9 mouse cellular contexts compared by ENCODE assay signal in genomic region chr5:24604080-24604655, GRCm38 (mm10). TPM values are rescaled to one million over a fixed set of nuclear protein-coding genes. Genes with fewer than 3 reads are reported as not detected.
A peak's percentile ranks its signal among the peaks of the same experiment; 100 is the strongest.
DNase-seq lines count a peak whose midpoint lies in the region; ATAC-seq and TF ChIP-seq lines count a peak whose summit lies in the region.
"Had no signal": no experiment of that assay in that cellular context is flagged by ENCODE, and none has a peak within 500 bp of the region (broad histone marks: within the 10 kb centered on the region; RNA-seq: fewer than 3 reads in every experiment).

No protein-coding gene starts in this region.

- H3K9me3 ChIP-seq in heart, embryonic 11.5 days (replicated peaks; ENCODE audit: control insufficient read depth, low read length): no peaks in the 10 kb centered on the region
- H3K9me3 ChIP-seq in hindbrain, embryonic 10.5 days: no peaks in the 10 kb centered on the region
- no peaks in the 10 kb centered on the region for H3K9me3 ChIP-seq in midbrain, embryonic 12.5 days

- no peak for TF ChIP-seq CTCF in bone marrow, adult 2 months (IDR thresholded peaks at IDR 0.05; ENCODE audit: control insufficient read depth, insufficient read depth, low read length)

- H3K4me2 ChIP-seq in heart, embryonic 11.5 days: peak overlapping the region; percentile 94
- H3K4me2 ChIP-seq in midbrain, embryonic 12.5 days (replicated peaks): peak overlapping the region; percentile 72

- ATAC-seq in heart, embryonic 11.5 days (replicated peaks; ENCODE audit: insufficient number of reproducible peaks, low FRiP score, low TSS enrichment): no peak
- no peak for ATAC-seq in midbrain, embryonic 12.5 days (ENCODE audit: low FRiP score, low read depth)

- H3K4me3 ChIP-seq in heart, embryonic 11.5 days (ENCODE audit: low read depth, low read length): peak overlapping the region; percentile 69
- H3K4me3 ChIP-seq in bone marrow, adult 2 months (replicated peaks; ENCODE audit: control insufficient read depth, low read depth, low read length): no peak overlapping the region
- H3K4me3 ChIP-seq in hindbrain, embryonic 10.5 days: peak overlapping the region; percentile 69
- peak overlapping the region; percentile 53 for H3K4me3 ChIP-seq in midbrain, embryonic 12.5 days

- no peak for DNase-seq in heart, postnatal 25 days (ENCODE audit: low spot score)
- DNase-seq in hindbrain, embryonic 10.5 days (ENCODE audit: low spot score): no peak
- no peak for DNase-seq in ovary, postnatal 10 days (ENCODE audit: low spot score)
- DNase-seq in spleen, postnatal 36 days (ENCODE audit: low spot score in 2 of 2): no peak
- no peak for DNase-seq in adrenal gland, postnatal 4 days (ENCODE audit: low spot score in 2 of 2)

- peak overlapping the region; percentile 100 for H3K27ac ChIP-seq in heart, embryonic 11.5 days (ENCODE audit: low read depth, low read length)
- peak overlapping the region; percentile 21; the same call in 1 of the 2 replicates for H3K27ac ChIP-seq in bone marrow, adult 2 months (ENCODE audit: control insufficient read depth, insufficient read depth, low read depth, low read length, poor library complexity)
- H3K27ac ChIP-seq in hindbrain, embryonic 10.5 days: peak overlapping the region; percentile 98
- peak overlapping the region; percentile 99 for H3K27ac ChIP-seq in midbrain, embryonic 12.5 days (replicated peaks)

- H3K36me3 ChIP-seq in heart, embryonic 11.5 days (ENCODE audit: control insufficient read depth, insufficient read depth, low read length): no peaks in the 10 kb centered on the region
- no peaks in the 10 kb centered on the region for H3K36me3 ChIP-seq in hindbrain, embryonic 10.5 days
- H3K36me3 ChIP-seq in midbrain, embryonic 12.5 days: no peaks in the 10 kb centered on the region

- no peak for TF ChIP-seq POLR2A in bone marrow, adult 2 months (IDR thresholded peaks at IDR 0.05; ENCODE audit: borderline replicate concordance, control insufficient read depth, low read depth, low read length)

- 10% methylated on average over 12 of the region's 12 CpGs for WGBS in heart, embryonic 11.5 days (ENCODE audit: insufficient replicate concordance)
- WGBS in bone marrow, adult 2 months: 44% methylated on average over 12 of the region's 12 CpGs
- WGBS in hindbrain, embryonic 10.5 days: 17% methylated on average over 12 of the region's 12 CpGs
- 14% methylated on average over 12 of the region's 12 CpGs for WGBS in midbrain, embryonic 12.5 days

- intact Hi-C loops in heart, postnatal 25 days (cut with DNase I): no loop called here

- H3K4me1 ChIP-seq in heart, embryonic 11.5 days (ENCODE audit: control insufficient read depth, insufficient read depth, low read length): peaks cover 46% of the 10 kb centered on the region
- no peaks in the 10 kb centered on the region for H3K4me1 ChIP-seq in bone marrow, adult 2 months (ENCODE audit: control insufficient read depth, insufficient read depth, low read length)
- peaks cover 81% of the 10 kb centered on the region for H3K4me1 ChIP-seq in hindbrain, embryonic 10.5 days (replicated peaks)
- H3K4me1 ChIP-seq in midbrain, embryonic 12.5 days: peaks cover 69% of the 10 kb centered on the region

- no peaks in the 10 kb centered on the region; the same call in 1 of the 2 replicates for H3K27me3 ChIP-seq in heart, embryonic 11.5 days (ENCODE audit: control insufficient read depth, insufficient read depth, low read length)
- H3K27me3 ChIP-seq in hindbrain, embryonic 10.5 days (ENCODE audit: insufficient read depth, poor library complexity, severe bottlenecking): peaks cover 57% of the 10 kb centered on the region
- H3K27me3 ChIP-seq in midbrain, embryonic 12.5 days: 0 out of 2 replicates have a peak, but pooled peaks cover 4% of the 10 kb centered on the region

- H3K9ac ChIP-seq in heart, embryonic 11.5 days (ENCODE audit: low read depth, low read length): peak overlapping the region; percentile 93
- H3K9ac ChIP-seq in midbrain, embryonic 12.5 days (replicated peaks): peak overlapping the region; percentile 86

RNA-seq across cellular contexts. Expression of gene Chpf2, which starts 17.6 kb away (rescaled TPM):
- 8.1 and 9.8 TPM in 2 replicates for polyA plus RNA-seq in heart, embryonic 11.5 days (2014; fragmentation: Nextera tagmentation; extraction: Ambion mirVana)
- total RNA-seq in heart, postnatal 25 days (2021): 1 to 10 TPM; 7.8 to 9.7 TPM
- polyA plus RNA-seq in bone marrow, adult 2 months (2011; ENCODE audit: insufficient read depth, insufficient read length, low replicate concordance, missing spikeins): 8.6 and 20.6 TPM in 2 replicates
- 16.5 and 19.3 TPM in 2 replicates for polyA plus RNA-seq in hindbrain, embryonic 10.5 days (2016; fragmentation: Nextera tagmentation; extraction: Ambion mirVana)
- polyA plus RNA-seq in midbrain, embryonic 12.5 days (2016; fragmentation: Nextera tagmentation; extraction: Ambion mirVana): 18.3 and 22.1 TPM in 2 replicates
- total RNA-seq in adrenal gland, postnatal 4 days (2021): 10 to 100 TPM; 59.1 to 68.4 TPM

RNA-seq across cellular contexts. Expression of gene Smarcd3, which starts 20.0 kb away (rescaled TPM):
- 73.2 and 76.1 TPM in 2 replicates for polyA plus RNA-seq in heart, embryonic 11.5 days (2014; fragmentation: Nextera tagmentation; extraction: Ambion mirVana)
- total RNA-seq in heart, postnatal 25 days (2021): 10 to 100 TPM; 69.0 to 69.3 TPM
- 3.4 and 6.1 TPM in 2 replicates for polyA plus RNA-seq in bone marrow, adult 2 months (2011; ENCODE audit: insufficient read depth, insufficient read length, low replicate concordance, missing spikeins)
- polyA plus RNA-seq in hindbrain, embryonic 10.5 days (2016; fragmentation: Nextera tagmentation; extraction: Ambion mirVana): 22.8 and 35.7 TPM in 2 replicates
- 108 and 120 TPM in 2 replicates for polyA plus RNA-seq in midbrain, embryonic 12.5 days (2016; fragmentation: Nextera tagmentation; extraction: Ambion mirVana)
- 10 to 100 TPM; 27.9 to 30.6 TPM for total RNA-seq in adrenal gland, postnatal 4 days (2021)

RNA-seq across cellular contexts. Expression of gene Abcf2, which starts 26.9 kb away (rescaled TPM):
- polyA plus RNA-seq in heart, embryonic 11.5 days (2014; fragmentation: Nextera tagmentation; extraction: Ambion mirVana): 75.6 and 78.6 TPM in 2 replicates
- 10 to 100 TPM; 48.0 to 53.2 TPM for total RNA-seq in heart, postnatal 25 days (2021)
- polyA plus RNA-seq in bone marrow, adult 2 months (2011; ENCODE audit: insufficient read depth, insufficient read length, low replicate concordance, missing spikeins): 22.9 and 29.1 TPM in 2 replicates
- 125 and 159 TPM in 2 replicates for polyA plus RNA-seq in hindbrain, embryonic 10.5 days (2016; fragmentation: Nextera tagmentation; extraction: Ambion mirVana)
- polyA plus RNA-seq in midbrain, embryonic 12.5 days (2016; fragmentation: Nextera tagmentation; extraction: Ambion mirVana): 126 TPM in 2 replicates
- 10 to 100 TPM; 54.7 to 59.8 TPM for total RNA-seq in adrenal gland, postnatal 4 days (2021)

RNA-seq across cellular contexts. Expression of gene 4931409K22Rik, which starts 47.6 kb away (rescaled TPM):
- not detected in 2 replicates for polyA plus RNA-seq in heart, embryonic 11.5 days (2014; fragmentation: Nextera tagmentation; extraction: Ambion mirVana)
- not detected for total RNA-seq in heart, postnatal 25 days (2021)
- 4.7 TPM in 1 of 2 replicates, not detected in the other for polyA plus RNA-seq in bone marrow, adult 2 months (2011; ENCODE audit: insufficient read depth, insufficient read length, low replicate concordance, missing spikeins)
- 0.07 and 0.10 TPM in 2 replicates for polyA plus RNA-seq in hindbrain, embryonic 10.5 days (2016; fragmentation: Nextera tagmentation; extraction: Ambion mirVana)
- 0.06 and 0.09 TPM in 2 replicates for polyA plus RNA-seq in midbrain, embryonic 12.5 days (2016; fragmentation: Nextera tagmentation; extraction: Ambion mirVana)
- total RNA-seq in adrenal gland, postnatal 4 days (2021): under 1 TPM in 1 of 2 experiments, not detected in 1; 0.11 TPM
- total RNA-seq: gastrocnemius, postnatal 4 days had no signal

Comparison
In these comparisons a context has a peak if more than half of its experiments do, and no peak if none do; other contexts are left out.
1. H3K27ac ChIP-seq: peak in every context shown above with its lines; median percentile 100 in heart, embryonic 11.5 days; 99 in midbrain, embryonic 12.5 days; 98 in hindbrain, embryonic 10.5 days; 21 in bone marrow, adult 2 months.